Mouse (Mus musculus): ENCODE results near the gene Nell1.
A peak's percentile ranks its signal among the peaks of the same experiment; 100 is the strongest.

Gene Nell1

GRCm38 (mm10) chr7:50260016-50260415 lies 285.4 kb downstream of the Nell1 start:
- no peak for DNase-seq (ENCODE audit: low spot score)

- no peak for DNase-seq (ENCODE audit: low spot score)
These were observed 320.8 kb downstream of the Nell1 start for GRCm38 (mm10) chr7:50295508-50295907.

- DNase-seq (ENCODE audit: low spot score) = no peak
These were observed 363.6 kb downstream of the Nell1 start for GRCm38 (mm10) chr7:50338226-50338625.

GRCm38 (mm10) chr7:50338757-50339156 lies 364.1 kb downstream of the Nell1 start:
- DNase-seq (ENCODE audit: low spot score) = no peak

- no peak for DNase-seq (ENCODE audit: low spot score)
These were observed 376.9 kb downstream of the Nell1 start for GRCm38 (mm10) chr7:50351564-50351963.

- DNase-seq (ENCODE audit: low spot score) = peak; percentile 83
These were observed 382.5 kb downstream of the Nell1 start for GRCm38 (mm10) chr7:50357213-50357612.

- peak; percentile 8 for DNase-seq (ENCODE audit: low spot score)
These were observed 387.4 kb downstream of the Nell1 start for GRCm38 (mm10) chr7:50362039-50362438.

GRCm38 (mm10) chr7:50374876-50375275 lies 400.2 kb downstream of the Nell1 start:
- no peak for DNase-seq (ENCODE audit: low spot score)

GRCm38 (mm10) chr7:50410421-50410820 lies 435.8 kb downstream of the Nell1 start:
- no peak for DNase-seq (ENCODE audit: low spot score)

GRCm38 (mm10) chr7:50419976-50420375 lies 445.3 kb downstream of the Nell1 start:
- DNase-seq (ENCODE audit: low spot score) = no peak

GRCm38 (mm10) chr7:50422422-50423195 lies 447.9 kb downstream of the Nell1 start:
- DNase-seq (ENCODE audit: low spot score) = no peak

GRCm38 (mm10) chr7:50429725-50430124 lies 455.1 kb downstream of the Nell1 start:
- no peak for DNase-seq (ENCODE audit: low spot score)

GRCm38 (mm10) chr7:50441237-50441636 lies 466.6 kb downstream of the Nell1 start:
- no peak for DNase-seq (ENCODE audit: low spot score)

GRCm38 (mm10) chr7:50447316-50447715 lies 472.7 kb downstream of the Nell1 start:
- DNase-seq (ENCODE audit: low spot score) = no peak

GRCm38 (mm10) chr7:50467742-50468141 lies 493.1 kb downstream of the Nell1 start:
- no peak for DNase-seq (ENCODE audit: low spot score)

- DNase-seq (ENCODE audit: low spot score) = no peak
These were observed 495.9 kb downstream of the Nell1 start for GRCm38 (mm10) chr7:50470555-50470954.

- no peak for DNase-seq (ENCODE audit: low spot score)
These were observed 507.3 kb downstream of the Nell1 start for GRCm38 (mm10) chr7:50482011-50482410.

- peak; percentile 76 for DNase-seq (ENCODE audit: low spot score)
These were observed 510.6 kb downstream of the Nell1 start for GRCm38 (mm10) chr7:50485304-50485703.

GRCm38 (mm10) chr7:50486884-50487420 lies 512.3 kb downstream of the Nell1 start:
- DNase-seq (ENCODE audit: low spot score) = no peak

GRCm38 (mm10) chr7:50501562-50501961 lies 526.9 kb downstream of the Nell1 start:
- no peak for DNase-seq (ENCODE audit: low spot score)

GRCm38 (mm10) chr7:50507047-50507446 lies 532.4 kb downstream of the Nell1 start:
- DNase-seq (ENCODE audit: low spot score) = no peak

GRCm38 (mm10) chr7:50514830-50515229 lies 540.2 kb downstream of the Nell1 start:
- DNase-seq (ENCODE audit: low spot score) = no peak

- DNase-seq (ENCODE audit: low spot score) = no peak
These were observed 542.0 kb downstream of the Nell1 start for GRCm38 (mm10) chr7:50516681-50517080.

- no peak for DNase-seq (ENCODE audit: low spot score)
These were observed 568.7 kb downstream of the Nell1 start for GRCm38 (mm10) chr7:50543373-50543772.
